Mouse (Mus musculus) midbrain, postnatal 0 days (tissue): ENCODE data around the gene Echs1. TPM values are rescaled to one million over a fixed set of nuclear protein-coding genes. Genes with fewer than 3 reads are reported as not detected.

Experiments
- ATAC-seq: fragments of 200-750 bp; cut with Nextera tagmentation; 2 replicates; pipeline ENCODE4 v1.8.0; 2017; ENCODE audit warnings: moderate number of reproducible peaks, mild to moderate bottlenecking, moderate TSS enrichment, moderate library complexity; ENCODE audit not compliant: low FRiP score
- DNase-seq: peaks from one replicate; pipeline ENCODE4 v3.0.0-alpha.2; 2015; ENCODE audit warnings: low spot score
- H3K27ac ChIP-seq: fragments of 300-500 bp; sonication (generic); 2 replicates; pipeline ENCODE4 v1.5.1; 2014; ENCODE audit warnings: low read depth, mild to moderate bottlenecking, low read length, mixed read lengths
- H3K27me3 ChIP-seq: fragments of 300-500 bp; sonication (generic); 2 replicates; pipeline ENCODE4 v1.6.1; 2014; ENCODE audit warnings: low read length, control low read depth, mixed read lengths; ENCODE audit not compliant: insufficient read depth
- H3K36me3 ChIP-seq: fragments of 300-500 bp; sonication (generic); 2 replicates; pipeline ENCODE4 v1.6.1; 2014; ENCODE audit warnings: low read length, control low read depth, mixed read lengths; ENCODE audit not compliant: insufficient read depth
- H3K4me1 ChIP-seq: fragments of 300-500 bp; sonication (generic); 2 replicates; pipeline ENCODE4 v1.6.1; 2014; ENCODE audit warnings: mild to moderate bottlenecking, control low read depth, antibody characterized with exemption, low read length, mixed read lengths; ENCODE audit not compliant: insufficient read depth
- H3K4me2 ChIP-seq: fragments of 300-500 bp; sonication (generic); 2 replicates; pipeline ENCODE4 v1.6.1; 2014; ENCODE audit warnings: low read depth, mild to moderate bottlenecking, low read length, mixed read lengths; ENCODE audit not compliant: poor library complexity, severe bottlenecking
- H3K4me3 ChIP-seq: fragments of 300-500 bp; sonication (generic); 2 replicates; pipeline ENCODE4 v1.5.1; 2014; ENCODE audit warnings: low read depth, mild to moderate bottlenecking, low read length, moderate library complexity
- H3K9ac ChIP-seq: fragments of 300-500 bp; sonication (generic); replicated peaks from 2 replicates; pipeline ENCODE4 v1.6.1; 2014; ENCODE audit warnings: mild to moderate bottlenecking, low read length, moderate library complexity, mixed read lengths; ENCODE audit not compliant: poor library complexity, severe bottlenecking
- H3K9me3 ChIP-seq: fragments of 300-500 bp; sonication (generic); 2 replicates; pipeline ENCODE4 v1.6.1; 2016; ENCODE audit warnings: low read length, control low read depth
- CTCF ChIP-seq: IDR thresholded peaks from 2 replicates; pipeline ENCODE4 v1.5.1; 2016; ENCODE audit warnings: antibody characterized with exemption, mild to moderate bottlenecking
- WGBS: fragments of 180-500 bp; shearing (Covaris S2); extraction: QIAGEN DNeasy Blood & Tissue Kit; methylation state at CpG from one replicate; pipeline ENCODE4 v1.1.7; 2014; 5-methylcytosine and 5-hydroxymethylcytosine counted together
- polyA plus RNA-seq: library from polyadenylated mRNA; unstranded; fragments of >200 nt; fragmentation: Nextera tagmentation; extraction: Ambion mirVana; gene quantifications from 2 replicates; pipeline ENCODE4 v1.2.1, GENCODE M21; 2015
- total RNA-seq: library from RNA; depleted of rRNA; stranded (reverse); fragments of >200 nt; gene quantifications from 2 replicates; pipeline ENCODE4 v1.2.3, GENCODE M21; 2014

Gene Echs1
- total and polyA plus RNA-seq, 2 experiments from 2014 or later = 75.5 to 108 TPM

GRCm38 (mm10) chr7:140092924-140093528, 23.2 kb downstream of the Echs1 start, which contains the start of gene Prap1:
Gene Prap1 (plus strand): TSS chr7:140093395.
- 67% methylated on average over 5 of the region's 5 CpGs for WGBS
- Histone ChIP-seq H3K9me3 (no peaks in the 10 kb centered on the region), H3K27ac (no peak within 1 kb of the TSS), H3K27me3 (no peaks in the 10 kb centered on the region), H3K9ac (no peak within 1 kb of the TSS), H3K4me2 (no peak within 1 kb of the TSS), H3K4me3 (no peak within 1 kb of the TSS), H3K36me3 (no peaks in the 10 kb centered on the region), H3K4me1 (no peaks in the 10 kb centered on the region)
- DNase-seq (no peak), ATAC-seq (no peak)
- no peak for TF ChIP-seq CTCF

- no peak for DNase-seq
- no peaks in the 10 kb centered on the region for H3K36me3 ChIP-seq
- TF ChIP-seq CTCF = no peak
Observed at GRCm38 (mm10) chr7:140090601-140091000, 25.7 kb downstream of the Echs1 start.

GRCm38 (mm10) chr7:140082242-140082678, 34.0 kb downstream of the Echs1 start, which contains the start of gene Caly:
Gene Caly (minus strand): TSS chr7:140082548.
- H3K4me3 ChIP-seq = peak within 1 kb of the TSS; percentile 44
- no peaks in the 10 kb centered on the region for H3K36me3 ChIP-seq
- DNase-seq (peak; percentile 96), ATAC-seq (peak; percentile 90)
- peak within 1 kb of the TSS; percentile 84 for H3K27ac ChIP-seq
- H3K4me2 ChIP-seq = peak within 1 kb of the TSS; percentile 71
- WGBS = 2% methylated on average over 18 of the region's 18 CpGs
- peak; percentile 92 for TF ChIP-seq CTCF
- H3K27me3 ChIP-seq = no peaks in the 10 kb centered on the region; the same call in 1 of the 2 replicates
- H3K9me3 ChIP-seq = no peaks in the 10 kb centered on the region
- peaks cover 7% of the 10 kb centered on the region; the same call in 1 of the 2 replicates for H3K4me1 ChIP-seq
- peak within 1 kb of the TSS; percentile 69 for H3K9ac ChIP-seq

More at GRCm38 (mm10) chr7:140090601-140091000, 25.7 kb downstream of the Echs1 start:
- WGBS = 70% methylated on average over 10 of the region's 10 CpGs
- H3K9me3 ChIP-seq = no peaks in the 10 kb centered on the region
- H3K4me1 ChIP-seq = no peaks in the 10 kb centered on the region
- no peak overlapping the region for H3K4me3 ChIP-seq
- no peak overlapping the region for H3K4me2 ChIP-seq
- no peak overlapping the region for H3K9ac ChIP-seq
- no peaks in the 10 kb centered on the region for H3K27me3 ChIP-seq
- no peak overlapping the region for H3K27ac ChIP-seq
- ATAC-seq = no peak

- H3K36me3 ChIP-seq = no peaks in the 10 kb centered on the region
Observed at GRCm38 (mm10) chr7:140081408-140082241, 34.7 kb downstream of the Echs1 start.

GRCm38 (mm10) chr7:140080503-140081156, 35.6 kb downstream of the Echs1 start:
- WGBS = 2% methylated on average over 24 of the region's 24 CpGs
- no peaks in the 10 kb centered on the region; the same call in 1 of the 2 replicates for H3K27me3 ChIP-seq
- peak overlapping the region; percentile 71 for H3K4me2 ChIP-seq
- H3K36me3 ChIP-seq = no peaks in the 10 kb centered on the region
- H3K9ac ChIP-seq = peak overlapping the region; percentile 69
- DNase-seq (peak; percentile 97), ATAC-seq (peak; percentile 76)
- H3K27ac ChIP-seq = peak overlapping the region; percentile 84
- TF ChIP-seq CTCF = peak; percentile 53
- H3K4me3 ChIP-seq = peak overlapping the region; percentile 44
- H3K4me1 ChIP-seq = peaks cover 7% of the 10 kb centered on the region; the same call in 1 of the 2 replicates
- no peaks in the 10 kb centered on the region for H3K9me3 ChIP-seq

More at GRCm38 (mm10) chr7:140081408-140082241, 34.7 kb downstream of the Echs1 start:
- Histone ChIP-seq H3K27ac (peak overlapping the region; percentile 84), H3K27me3 (no peaks in the 10 kb centered on the region; the same call in 1 of the 2 replicates), H3K4me2 (peak overlapping the region; percentile 71), H3K9ac (peak overlapping the region; percentile 69), H3K9me3 (no peaks in the 10 kb centered on the region), H3K4me3 (peak overlapping the region; percentile 44), H3K4me1 (peaks cover 7% of the 10 kb centered on the region; the same call in 1 of the 2 replicates)
- peak; percentile 62 for DNase-seq
- TF ChIP-seq CTCF = no peak
- WGBS = 4% methylated on average over 20 of the region's 20 CpGs
- ATAC-seq = peak; percentile 73
